Mouse (Mus musculus): ENCODE measurements at regions not wholly inside any gene's neighbourhood (a gene's known extent, or its start where the extent isn't known, plus 50 kb on each side); places are given as distances from the start of the nearest gene placed in this dataset.

- no peak for ATAC-seq (ENCODE audit: extremely low read depth, insufficient number of reproducible peaks, low FRiP score, poor library complexity, severe bottlenecking)
Observed at GRCm38 (mm10) chr7:40698309-40698708, 199.8 kb upstream of the Vstm2b start.

GRCm38 (mm10) chr7:40699633-40700032 is 198.5 kb upstream of the Vstm2b start:
- ATAC-seq (ENCODE audit: extremely low read depth, insufficient number of reproducible peaks, low FRiP score, poor library complexity, severe bottlenecking), result no peak

GRCm38 (mm10) chr7:40700656-40701055 is 197.5 kb upstream of the Vstm2b start:
- ATAC-seq (ENCODE audit: extremely low read depth, insufficient number of reproducible peaks, low FRiP score, poor library complexity, severe bottlenecking), result no peak

- ATAC-seq (ENCODE audit: extremely low read depth, insufficient number of reproducible peaks, low FRiP score, poor library complexity, severe bottlenecking), result no peak
Observed at GRCm38 (mm10) chr7:40702191-40703045, 195.7 kb upstream of the Vstm2b start.

- ATAC-seq (ENCODE audit: extremely low read depth, insufficient number of reproducible peaks, low FRiP score, poor library complexity, severe bottlenecking), result no peak
Observed at GRCm38 (mm10) chr7:40708231-40708630, 189.9 kb upstream of the Vstm2b start.

GRCm38 (mm10) chr7:40717991-40718390 is 180.1 kb upstream of the Vstm2b start:
- no peak for ATAC-seq (ENCODE audit: extremely low read depth, insufficient number of reproducible peaks, low FRiP score, poor library complexity, severe bottlenecking)

GRCm38 (mm10) chr7:40736971-40737468 is 161.1 kb upstream of the Vstm2b start:
- ATAC-seq (ENCODE audit: extremely low read depth, insufficient number of reproducible peaks, low FRiP score, poor library complexity, severe bottlenecking), result no peak

- ATAC-seq (ENCODE audit: extremely low read depth, insufficient number of reproducible peaks, low FRiP score, poor library complexity, severe bottlenecking), result no peak
Observed at GRCm38 (mm10) chr7:40737496-40737895, 160.6 kb upstream of the Vstm2b start.

GRCm38 (mm10) chr7:40738174-40738573 is 160.0 kb upstream of the Vstm2b start:
- ATAC-seq (ENCODE audit: extremely low read depth, insufficient number of reproducible peaks, low FRiP score, poor library complexity, severe bottlenecking), result no peak

- ATAC-seq (ENCODE audit: extremely low read depth, insufficient number of reproducible peaks, low FRiP score, poor library complexity, severe bottlenecking), result no peak
Observed at GRCm38 (mm10) chr7:40742553-40743151, 155.5 kb upstream of the Vstm2b start.

- no peak for ATAC-seq (ENCODE audit: extremely low read depth, insufficient number of reproducible peaks, low FRiP score, poor library complexity, severe bottlenecking)
Observed at GRCm38 (mm10) chr7:40751779-40752178, 146.3 kb upstream of the Vstm2b start.

GRCm38 (mm10) chr7:40752195-40752594 is 145.9 kb upstream of the Vstm2b start:
- ATAC-seq (ENCODE audit: extremely low read depth, insufficient number of reproducible peaks, low FRiP score, poor library complexity, severe bottlenecking), result no peak

GRCm38 (mm10) chr7:40753490-40753889 is 144.6 kb upstream of the Vstm2b start:
- no peak for ATAC-seq (ENCODE audit: extremely low read depth, insufficient number of reproducible peaks, low FRiP score, poor library complexity, severe bottlenecking)

GRCm38 (mm10) chr7:40762520-40762919 is 135.6 kb upstream of the Vstm2b start:
- ATAC-seq (ENCODE audit: extremely low read depth, insufficient number of reproducible peaks, low FRiP score, poor library complexity, severe bottlenecking), result no peak

GRCm38 (mm10) chr7:40766142-40766541 is 132.0 kb upstream of the Vstm2b start:
- ATAC-seq (ENCODE audit: extremely low read depth, insufficient number of reproducible peaks, low FRiP score, poor library complexity, severe bottlenecking), result no peak

GRCm38 (mm10) chr7:40776220-40776619 is 121.9 kb upstream of the Vstm2b start:
- ATAC-seq (ENCODE audit: extremely low read depth, insufficient number of reproducible peaks, low FRiP score, poor library complexity, severe bottlenecking), result no peak

GRCm38 (mm10) chr7:40784906-40785305 is 113.2 kb upstream of the Vstm2b start:
- no peak for ATAC-seq (ENCODE audit: extremely low read depth, insufficient number of reproducible peaks, low FRiP score, poor library complexity, severe bottlenecking)

- ATAC-seq (ENCODE audit: extremely low read depth, insufficient number of reproducible peaks, low FRiP score, poor library complexity, severe bottlenecking), result no peak
Observed at GRCm38 (mm10) chr7:40786758-40787157, 111.4 kb upstream of the Vstm2b start.

GRCm38 (mm10) chr7:40788486-40788885 is 109.6 kb upstream of the Vstm2b start:
- no peak for ATAC-seq (ENCODE audit: extremely low read depth, insufficient number of reproducible peaks, low FRiP score, poor library complexity, severe bottlenecking)

GRCm38 (mm10) chr7:40794458-40795207 is 103.5 kb upstream of the Vstm2b start:
- no peak for ATAC-seq (ENCODE audit: extremely low read depth, insufficient number of reproducible peaks, low FRiP score, poor library complexity, severe bottlenecking)
